Mouse (Mus musculus) neural tube, embryonic 15.5 days (tissue): ENCODE measurements at regions not wholly inside any gene's neighbourhood (a gene's known extent, or its start where the extent isn't known, plus 50 kb on each side); places are given as distances from the start of the nearest gene placed in this dataset.

ENCODE experiments used
- ATAC-seq: fragments of 200-750 bp; cut with Nextera tagmentation; 2 replicates; pipeline ENCODE4 v1.8.0; 2017; ENCODE audit warnings: mild to moderate bottlenecking, moderate TSS enrichment, moderate library complexity; ENCODE audit not compliant: low FRiP score
- H3K27ac ChIP-seq: fragments of 300-500 bp; sonication (generic); replicated peaks from 2 replicates; pipeline ENCODE4 v1.5.1; 2015; ENCODE audit warnings: mild to moderate bottlenecking, inconsistent platforms
- H3K27me3 ChIP-seq: fragments of 300-500 bp; sonication (generic); replicated peaks from 2 replicates; pipeline ENCODE4 v1.6.1; 2015; ENCODE audit warnings: inconsistent platforms
- H3K36me3 ChIP-seq: fragments of 300-500 bp; sonication (generic); 2 replicates; pipeline ENCODE4 v1.6.1; 2015; ENCODE audit warnings: inconsistent platforms
- H3K4me1 ChIP-seq: fragments of 300-500 bp; sonication (generic); 2 replicates; pipeline ENCODE4 v1.6.1; 2015; ENCODE audit warnings: inconsistent platforms
- H3K4me2 ChIP-seq: fragments of 300-500 bp; sonication (generic); 2 replicates; pipeline ENCODE4 v1.6.1; 2015; ENCODE audit warnings: inconsistent platforms, mild to moderate bottlenecking, moderate library complexity
- H3K4me3 ChIP-seq: fragments of 300-500 bp; sonication (generic); replicated peaks from 2 replicates; pipeline ENCODE4 v1.5.1; 2015; ENCODE audit warnings: mild to moderate bottlenecking, inconsistent platforms
- H3K9ac ChIP-seq: fragments of 300-500 bp; sonication (generic); replicated peaks from 2 replicates; pipeline ENCODE4 v1.6.1; 2015; ENCODE audit warnings: mild to moderate bottlenecking, inconsistent platforms
- H3K9me3 ChIP-seq: fragments of 300-500 bp; sonication (generic); replicated peaks from 2 replicates; pipeline ENCODE4 v1.6.1; 2016; ENCODE audit warnings: inconsistent platforms
- WGBS: fragments of 180-500 bp; shearing (Covaris S2); methylation state at CpG from one replicate; pipeline ENCODE4 v1.1.7; 2015; ENCODE audit warnings: mixed read lengths; 5-methylcytosine and 5-hydroxymethylcytosine counted together
- microRNA counts: library from miRNA; unstranded; fragments of <30 nt; microRNA quantifications from one replicate; lab custom pipeline; 2016
- microRNA-seq: library from miRNA; unstranded; fragments of <30 nt; microRNA quantifications from one replicate; pipeline ENCODE4, GENCODE M21; 2017

GRCm38 (mm10) chrX:19150606-19151005 is 330.5 kb downstream of the Tex13c3 start:
- Histone ChIP-seq H3K27ac (no peak overlapping the region), H3K36me3 (no peaks in the 10 kb centered on the region), H3K4me2 (no peak overlapping the region), H3K4me1 (no peaks in the 10 kb centered on the region), H3K9ac (no peak overlapping the region), H3K9me3 (no peaks in the 10 kb centered on the region), H3K4me3 (no peak overlapping the region), H3K27me3 (no peaks in the 10 kb centered on the region)
- ATAC-seq = no peak
- 90% methylated on average over 3 of the region's 3 CpGs for WGBS

GRCm38 (mm10) chrX:19148672-19149071 is 332.4 kb downstream of the Tex13c3 start:
- Histone ChIP-seq H3K27me3 (no peaks in the 10 kb centered on the region), H3K36me3 (no peaks in the 10 kb centered on the region), H3K27ac (no peak overlapping the region), H3K4me2 (no peak overlapping the region), H3K4me1 (no peaks in the 10 kb centered on the region), H3K4me3 (no peak overlapping the region), H3K9ac (no peak overlapping the region), H3K9me3 (no peaks in the 10 kb centered on the region)
- WGBS = 85% methylated on average over 1 of the region's 1 CpGs
- no peak for ATAC-seq

GRCm38 (mm10) chrX:19148251-19148650 is 332.9 kb downstream of the Tex13c3 start:
- 83% methylated on average over 3 of the region's 3 CpGs for WGBS
- H3K4me2 ChIP-seq = no peak overlapping the region
- ATAC-seq = no peak
- no peaks in the 10 kb centered on the region for H3K27me3 ChIP-seq
- no peaks in the 10 kb centered on the region for H3K36me3 ChIP-seq
- H3K4me3 ChIP-seq = no peak overlapping the region
- H3K27ac ChIP-seq = no peak overlapping the region
- no peaks in the 10 kb centered on the region for H3K4me1 ChIP-seq
- H3K9ac ChIP-seq = no peak overlapping the region
- H3K9me3 ChIP-seq = no peaks in the 10 kb centered on the region

GRCm38 (mm10) chrX:19112753-19113152 is 368.4 kb downstream of the Tex13c3 start:
- no peak overlapping the region for H3K9ac ChIP-seq
- H3K9me3 ChIP-seq = no peaks in the 10 kb centered on the region
- no peak for ATAC-seq
- H3K27ac ChIP-seq = no peak overlapping the region
- no peak overlapping the region for H3K4me3 ChIP-seq
- no peak overlapping the region for H3K4me2 ChIP-seq
- WGBS = 87% methylated on average over 7 of the region's 7 CpGs
- no peaks in the 10 kb centered on the region for H3K4me1 ChIP-seq
- H3K36me3 ChIP-seq = no peaks in the 10 kb centered on the region
- H3K27me3 ChIP-seq = no peaks in the 10 kb centered on the region

GRCm38 (mm10) chrX:19102911-19103310 is 378.2 kb downstream of the Tex13c3 start:
- 70% methylated on average over 2 of the region's 2 CpGs for WGBS
- Histone ChIP-seq H3K4me1 (no peaks in the 10 kb centered on the region), H3K27ac (no peak overlapping the region), H3K27me3 (no peaks in the 10 kb centered on the region), H3K4me2 (no peak overlapping the region), H3K9ac (no peak overlapping the region), H3K9me3 (no peaks in the 10 kb centered on the region), H3K36me3 (no peaks in the 10 kb centered on the region), H3K4me3 (no peak overlapping the region)
- ATAC-seq = no peak

- H3K4me2 ChIP-seq = no peak overlapping the region
- ATAC-seq = no peak
- H3K4me1 ChIP-seq = no peaks in the 10 kb centered on the region
- no peak overlapping the region for H3K9ac ChIP-seq
- no peaks in the 10 kb centered on the region for H3K36me3 ChIP-seq
- no peaks in the 10 kb centered on the region for H3K9me3 ChIP-seq
- H3K27ac ChIP-seq = no peak overlapping the region
- H3K27me3 ChIP-seq = no peaks in the 10 kb centered on the region
- no peak overlapping the region for H3K4me3 ChIP-seq
Observed at GRCm38 (mm10) chrX:19095960-19096359, 385.2 kb downstream of the Tex13c3 start.

GRCm38 (mm10) chrX:19084435-19084834 is 396.7 kb downstream of the Tex13c3 start:
- no peak for ATAC-seq
- Histone ChIP-seq H3K4me1 (no peaks in the 10 kb centered on the region), H3K36me3 (no peaks in the 10 kb centered on the region), H3K4me3 (no peak overlapping the region), H3K9ac (no peak overlapping the region), H3K27me3 (no peaks in the 10 kb centered on the region), H3K4me2 (no peak overlapping the region), H3K27ac (no peak overlapping the region), H3K9me3 (no peaks in the 10 kb centered on the region)
- WGBS = 88% methylated on average over 1 of the region's 1 CpGs

- Histone ChIP-seq H3K9ac (no peak overlapping the region), H3K36me3 (no peaks in the 10 kb centered on the region), H3K4me1 (no peaks in the 10 kb centered on the region), H3K27ac (no peak overlapping the region), H3K27me3 (no peaks in the 10 kb centered on the region), H3K4me2 (no peak overlapping the region), H3K9me3 (no peaks in the 10 kb centered on the region), H3K4me3 (no peak overlapping the region)
- WGBS = 59% methylated on average over 2 of the region's 2 CpGs
- no peak for ATAC-seq
Observed at GRCm38 (mm10) chrX:19080021-19080420, 401.1 kb downstream of the Tex13c3 start.

MicroRNAs in the stretch of these regions (microRNA counts, 519-probe panel; counts per million panel counts)
- microRNA mmu-miR-221 (lab: Ali Mortazavi, UCI) (2,103 counts per million, percentile 47 among the panel's probes with 10 or more counts), microRNA mmu-miR-222 (lab: Ali Mortazavi, UCI) (1,206 counts per million, percentile 7 among the panel's probes with 10 or more counts)

Small RNA genes in the stretch of these regions (microRNA-seq; reads per million reads assigned to microRNA genes)
- gene Mir221 (128 reads per million, percentile 57 among the genes with 10 or more reads in this experiment), gene Mir222 (70.1 reads per million, percentile 48 among the genes with 10 or more reads in this experiment)
